Mouse (Mus musculus) embryonic facial prominence, embryonic 15.5 days (tissue): ENCODE data around the gene Zdhhc9. TPM values are rescaled to one million over a fixed set of nuclear protein-coding genes. Genes with fewer than 3 reads are reported as not detected.

Experiments used
- ATAC-seq: fragments of 200-750 bp; cut with Nextera tagmentation; 2 replicates; pipeline ENCODE4 v1.8.0; 2017; ENCODE audit warnings: low read depth, moderate TSS enrichment; ENCODE audit not compliant: insufficient number of reproducible peaks, low FRiP score, low TSS enrichment
- H3K27ac ChIP-seq: fragments of 300-500 bp; sonication (generic); replicated peaks from 2 replicates; pipeline ENCODE4 v1.5.1; 2015; ENCODE audit warnings: mild to moderate bottlenecking, inconsistent platforms
- H3K27me3 ChIP-seq: fragments of 300-500 bp; sonication (generic); 2 replicates; pipeline ENCODE4 v1.6.1; 2015; ENCODE audit warnings: inconsistent platforms
- H3K36me3 ChIP-seq: fragments of 300-500 bp; sonication (generic); 2 replicates; pipeline ENCODE4 v1.6.1; 2015; ENCODE audit warnings: mild to moderate bottlenecking, inconsistent platforms
- H3K4me1 ChIP-seq: fragments of 300-500 bp; sonication (generic); 2 replicates; pipeline ENCODE4 v1.6.1; 2015; ENCODE audit warnings: inconsistent platforms
- H3K4me2 ChIP-seq: fragments of 300-500 bp; sonication (generic); replicated peaks from 2 replicates; pipeline ENCODE4 v1.6.1; 2015; ENCODE audit warnings: mild to moderate bottlenecking, inconsistent platforms
- H3K4me3 ChIP-seq: fragments of 300-500 bp; sonication (generic); replicated peaks from 2 replicates; pipeline ENCODE4 v1.5.1; 2015; ENCODE audit warnings: mild to moderate bottlenecking, inconsistent platforms
- H3K9ac ChIP-seq: fragments of 300-500 bp; sonication (generic); 2 replicates; pipeline ENCODE4 v1.6.1; 2015; ENCODE audit warnings: inconsistent platforms
- H3K9me3 ChIP-seq: fragments of 300-500 bp; sonication (generic); replicated peaks from 2 replicates; pipeline ENCODE4 v1.6.1; 2016; ENCODE audit warnings: inconsistent platforms
- WGBS: fragments of 180-500 bp; shearing (Covaris S2); methylation state at CpG from one replicate; pipeline ENCODE4 v1.1.7; 2015; 5-methylcytosine and 5-hydroxymethylcytosine counted together
- polyA plus RNA-seq: library from polyadenylated mRNA; unstranded; fragments of >200 nt; fragmentation: Nextera tagmentation; extraction: Ambion mirVana; gene quantifications from 2 replicates; pipeline ENCODE4 v1.2.1, GENCODE M21; 2015

Gene Zdhhc9
- polyA plus RNA-seq, 1 experiment from 2014 or later = 6.7 TPM

DNA sequence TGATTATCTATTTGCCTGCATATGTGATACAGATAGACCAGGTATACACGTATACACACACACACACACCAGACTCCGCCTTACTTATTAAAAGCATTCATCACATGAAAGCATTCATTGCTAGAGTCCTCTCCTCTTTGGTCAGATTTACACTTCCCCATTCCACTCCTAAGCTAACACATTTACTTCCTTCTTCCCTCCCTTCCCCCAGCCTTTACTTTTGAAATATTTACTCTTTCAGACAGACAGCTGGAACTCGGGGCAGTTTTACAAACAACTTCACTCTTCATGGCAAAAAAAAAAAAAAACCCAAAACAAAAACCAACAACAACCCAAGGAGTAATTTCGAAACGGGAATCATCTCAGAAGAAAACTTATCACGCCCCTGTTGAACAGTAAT, 4.2 kb downstream of the Zdhhc9 start:
- Histone ChIP-seq H3K4me3 (no peak overlapping the region), H3K27ac (no peak overlapping the region), H3K4me2 (no peak overlapping the region), H3K9ac (no peak overlapping the region), H3K36me3 (no peaks in the 10 kb centered on the region), H3K9me3 (no peaks in the 10 kb centered on the region), H3K27me3 (no peaks in the 10 kb centered on the region), H3K4me1 (0 out of 2 replicates have a peak, but pooled peaks cover 4% of the 10 kb centered on the region)
- no peak for ATAC-seq
- 73% methylated on average over 6 of the region's 6 CpGs for WGBS

DNA sequence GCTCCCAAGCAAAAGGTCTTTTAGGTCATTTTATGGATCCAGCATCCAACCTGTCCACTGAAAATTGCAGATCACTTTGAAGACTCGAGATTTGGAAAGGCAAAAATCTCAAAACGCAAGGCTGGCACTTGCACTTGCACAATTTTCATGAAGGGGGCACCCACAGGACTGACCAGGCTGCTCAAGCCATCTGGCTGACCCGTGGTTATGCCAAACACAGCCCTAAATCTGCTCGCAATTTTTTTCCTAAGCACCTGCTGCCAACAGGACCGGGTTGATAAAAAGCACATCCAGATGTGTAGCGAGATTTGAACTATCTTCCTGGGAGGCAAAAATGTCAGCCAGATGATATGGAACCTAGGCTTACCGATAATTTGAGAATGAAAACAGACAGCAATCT, 4.9 kb downstream of the Zdhhc9 start:
- no peak overlapping the region for H3K4me2 ChIP-seq
- no peak for ATAC-seq
- no peaks in the 10 kb centered on the region for H3K27me3 ChIP-seq
- H3K9me3 ChIP-seq = no peaks in the 10 kb centered on the region
- no peaks in the 10 kb centered on the region for H3K36me3 ChIP-seq
- no peak overlapping the region for H3K9ac ChIP-seq
- 0 out of 2 replicates have a peak, but pooled peaks cover 4% of the 10 kb centered on the region for H3K4me1 ChIP-seq
- 76% methylated on average over 7 of the region's 7 CpGs for WGBS
- no peak overlapping the region for H3K4me3 ChIP-seq
- H3K27ac ChIP-seq = no peak overlapping the region

GRCm38 (mm10) chrX:48202995-48203394, 5.7 kb downstream of the Zdhhc9 start:
- H3K27ac ChIP-seq = no peak overlapping the region
- H3K4me3 ChIP-seq = no peak overlapping the region
- H3K9ac ChIP-seq = no peak overlapping the region
- no peaks in the 10 kb centered on the region for H3K27me3 ChIP-seq
- no peak overlapping the region for H3K4me2 ChIP-seq
- H3K9me3 ChIP-seq = no peaks in the 10 kb centered on the region
- ATAC-seq = no peak
- 76% methylated on average over 4 of the region's 4 CpGs for WGBS
- 0 out of 2 replicates have a peak, but pooled peaks cover 4% of the 10 kb centered on the region for H3K4me1 ChIP-seq
- H3K36me3 ChIP-seq = no peaks in the 10 kb centered on the region

- 89% methylated on average over 7 of the region's 7 CpGs for WGBS
- 0 out of 2 replicates have a peak, but pooled peaks cover 1% of the 10 kb centered on the region for H3K4me1 ChIP-seq
- H3K9me3 ChIP-seq = no peaks in the 10 kb centered on the region
- H3K27ac ChIP-seq = no peak overlapping the region
- H3K9ac ChIP-seq = no peak overlapping the region
- no peaks in the 10 kb centered on the region for H3K36me3 ChIP-seq
- H3K4me3 ChIP-seq = no peak overlapping the region
- no peak overlapping the region for H3K4me2 ChIP-seq
- no peak for ATAC-seq
- no peaks in the 10 kb centered on the region for H3K27me3 ChIP-seq
These were observed 6.2 kb downstream of the Zdhhc9 start for GRCm38 (mm10) chrX:48202436-48202835.

DNA sequence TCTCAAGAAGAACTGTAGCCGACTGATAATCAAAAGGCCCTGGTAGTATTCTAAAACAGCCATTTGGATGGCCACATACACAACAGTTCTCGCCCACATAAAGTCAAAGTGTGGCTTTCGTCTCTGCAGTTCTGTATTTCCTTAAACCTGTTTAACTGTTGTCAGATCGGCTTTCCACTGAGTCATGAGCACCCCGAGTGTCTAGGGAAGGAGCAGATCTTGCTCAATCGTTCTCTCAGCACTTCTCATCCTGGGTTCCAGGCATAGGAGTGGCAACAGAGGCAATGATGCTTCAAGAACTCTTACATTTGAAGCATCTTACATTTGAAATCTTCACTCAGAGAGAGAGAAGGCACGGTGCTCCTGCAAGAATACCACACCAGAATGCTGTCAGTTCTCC, 6.7 kb downstream of the Zdhhc9 start:
- WGBS = 77% methylated on average over 7 of the region's 7 CpGs
- H3K4me3 ChIP-seq = no peak overlapping the region
- no peak overlapping the region for H3K4me2 ChIP-seq
- H3K9ac ChIP-seq = no peak overlapping the region
- H3K36me3 ChIP-seq = no peaks in the 10 kb centered on the region
- no peaks in the 10 kb centered on the region for H3K9me3 ChIP-seq
- no peak for ATAC-seq
- H3K27ac ChIP-seq = no peak overlapping the region
- no peaks in the 10 kb centered on the region for H3K27me3 ChIP-seq
- no peaks in the 10 kb centered on the region for H3K4me1 ChIP-seq

DNA sequence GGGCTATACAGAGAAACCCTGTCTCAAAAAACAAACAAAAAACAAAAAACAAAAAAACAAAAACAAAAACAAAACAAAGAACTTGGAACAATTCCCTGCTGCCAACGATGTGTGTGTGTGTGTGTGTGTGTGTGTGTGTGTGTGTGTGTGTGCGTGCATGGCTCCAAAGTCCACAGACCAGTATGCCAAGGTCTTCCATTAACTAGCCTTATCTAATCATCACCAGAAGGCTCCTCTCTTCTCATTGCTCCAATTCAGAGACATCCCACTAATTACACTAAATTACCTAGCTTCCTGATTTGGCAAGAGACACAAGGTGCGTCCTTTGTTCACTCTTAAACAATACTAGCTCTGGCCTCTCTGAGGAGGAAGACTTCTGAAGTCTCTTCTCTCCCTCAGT, 8.0 kb downstream of the Zdhhc9 start:
- H3K27ac ChIP-seq = no peak overlapping the region
- no peaks in the 10 kb centered on the region for H3K9me3 ChIP-seq
- no peak overlapping the region for H3K4me3 ChIP-seq
- no peak for ATAC-seq
- no peak overlapping the region for H3K9ac ChIP-seq
- H3K4me1 ChIP-seq = no peaks in the 10 kb centered on the region
- H3K4me2 ChIP-seq = no peak overlapping the region
- no peaks in the 10 kb centered on the region for H3K36me3 ChIP-seq
- H3K27me3 ChIP-seq = no peaks in the 10 kb centered on the region
- 74% methylated on average over 3 of the region's 3 CpGs for WGBS

GRCm38 (mm10) chrX:48199026-48199425, 9.7 kb downstream of the Zdhhc9 start:
- Histone ChIP-seq H3K4me1 (no peaks in the 10 kb centered on the region), H3K27ac (no peak overlapping the region), H3K36me3 (no peaks in the 10 kb centered on the region), H3K27me3 (no peaks in the 10 kb centered on the region), H3K4me3 (no peak overlapping the region), H3K4me2 (no peak overlapping the region), H3K9me3 (no peaks in the 10 kb centered on the region), H3K9ac (no peak overlapping the region)
- no peak for ATAC-seq
- 94% methylated on average over 2 of the region's 2 CpGs for WGBS

DNA sequence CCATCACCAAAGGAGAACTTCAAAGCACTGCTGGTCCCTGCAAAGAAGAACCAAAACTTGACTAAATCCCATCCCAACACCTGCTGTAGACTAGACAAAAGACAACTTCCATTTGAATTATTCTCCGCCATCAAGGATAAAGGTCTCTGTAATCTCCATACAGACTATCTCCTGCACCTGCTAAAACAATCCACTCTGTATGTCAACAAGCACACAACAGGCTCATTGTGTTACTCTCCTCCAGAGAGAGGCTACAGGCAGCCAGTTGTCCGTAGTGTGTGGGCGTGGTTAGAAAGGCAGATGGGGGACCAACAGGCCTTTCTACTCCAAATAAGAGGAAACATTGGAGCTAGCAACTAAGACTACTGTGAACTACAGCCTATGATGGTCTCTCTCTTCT, 10.8 kb downstream of the Zdhhc9 start:
- ATAC-seq = no peak
- Histone ChIP-seq H3K4me2 (no peak overlapping the region), H3K27ac (no peak overlapping the region), H3K36me3 (no peaks in the 10 kb centered on the region), H3K4me1 (no peaks in the 10 kb centered on the region), H3K27me3 (no peaks in the 10 kb centered on the region), H3K9ac (no peak overlapping the region), H3K4me3 (no peak overlapping the region), H3K9me3 (no peaks in the 10 kb centered on the region)
- 77% methylated on average over 3 of the region's 3 CpGs for WGBS

GRCm38 (mm10) chrX:48193235-48194152, 15.2 kb downstream of the Zdhhc9 start:
- 72% methylated on average over 14 of the region's 14 CpGs for WGBS
- Histone ChIP-seq H3K27ac (no peak overlapping the region), H3K4me2 (no peak overlapping the region), H3K36me3 (0 out of 2 replicates have a peak, but pooled peaks cover 5% of the 10 kb centered on the region), H3K4me3 (no peak overlapping the region), H3K4me1 (no peaks in the 10 kb centered on the region), H3K9me3 (no peaks in the 10 kb centered on the region), H3K9ac (no peak overlapping the region), H3K27me3 (no peaks in the 10 kb centered on the region)
- ATAC-seq = no peak

DNA sequence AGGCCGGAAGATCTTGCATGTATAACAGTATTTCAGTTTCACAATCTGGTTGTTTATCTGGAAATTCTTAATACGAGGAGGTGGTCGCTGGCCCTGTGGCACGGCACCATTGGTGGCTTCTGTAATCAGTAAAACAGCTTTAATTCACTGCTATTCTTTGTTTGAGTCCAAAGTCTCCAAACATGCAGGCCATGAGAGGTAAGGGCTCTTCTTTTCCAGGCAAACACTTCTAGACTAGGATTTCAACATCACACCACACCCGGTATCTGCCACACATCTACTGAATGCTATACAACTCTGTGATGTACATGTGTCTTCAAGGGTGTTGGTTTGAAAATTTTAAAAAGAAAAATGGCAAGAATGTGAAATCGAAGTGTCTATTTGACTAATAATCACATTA, 17.4 kb downstream of the Zdhhc9 start:
- Histone ChIP-seq H3K4me3 (no peak overlapping the region), H3K9ac (no peak overlapping the region), H3K9me3 (no peaks in the 10 kb centered on the region), H3K27me3 (no peaks in the 10 kb centered on the region), H3K36me3 (0 out of 2 replicates have a peak, but pooled peaks cover 5% of the 10 kb centered on the region), H3K27ac (no peak overlapping the region), H3K4me1 (no peaks in the 10 kb centered on the region), H3K4me2 (no peak overlapping the region)
- WGBS = 88% methylated on average over 6 of the region's 6 CpGs
- no peak for ATAC-seq

- no peak for ATAC-seq
- WGBS = 86% methylated on average over 3 of the region's 3 CpGs
- Histone ChIP-seq H3K4me1 (no peaks in the 10 kb centered on the region), H3K36me3 (no peaks in the 10 kb centered on the region), H3K4me3 (no peak overlapping the region), H3K27ac (no peak overlapping the region), H3K9ac (no peak overlapping the region), H3K27me3 (no peaks in the 10 kb centered on the region), H3K4me2 (no peak overlapping the region), H3K9me3 (no peaks in the 10 kb centered on the region)
These were observed 24.0 kb downstream of the Zdhhc9 start for GRCm38 (mm10) chrX:48184703-48185102.

DNA sequence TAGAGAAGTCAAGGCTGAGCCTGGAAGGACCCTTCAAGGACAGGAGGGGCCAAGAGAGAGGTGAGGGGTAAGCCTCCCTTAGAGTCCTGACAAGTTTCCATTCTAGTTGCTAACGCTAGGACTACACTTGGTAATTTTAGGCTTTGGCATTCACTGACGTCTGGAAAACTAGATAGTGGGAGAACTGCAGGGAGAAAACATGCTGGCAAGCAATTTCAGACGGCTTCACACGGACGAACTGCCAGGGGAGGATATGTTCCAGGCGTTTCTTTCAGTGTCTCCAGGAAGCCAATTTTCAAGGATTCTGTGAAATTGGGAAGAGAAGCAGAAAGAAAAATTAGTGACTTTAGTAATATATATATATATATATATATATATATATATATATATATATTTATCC, 26.8 kb downstream of the Zdhhc9 start:
- H3K9me3 ChIP-seq = no peaks in the 10 kb centered on the region
- H3K27me3 ChIP-seq = no peaks in the 10 kb centered on the region
- ATAC-seq = no peak
- H3K9ac ChIP-seq = no peak overlapping the region
- WGBS = 67% methylated on average over 6 of the region's 6 CpGs
- no peak overlapping the region for H3K27ac ChIP-seq
- no peak overlapping the region for H3K4me2 ChIP-seq
- H3K36me3 ChIP-seq = no peaks in the 10 kb centered on the region
- no peak overlapping the region for H3K4me3 ChIP-seq
- H3K4me1 ChIP-seq = no peaks in the 10 kb centered on the region
